Mouse (Mus musculus) ES-CJ7 (cell line): ENCODE data around the gene Best2.

Experiments used
- DNase-seq: peaks from one replicate; pipeline ENCODE4 v3.0.0; 2011; ENCODE audit warnings: low read depth, low spot score

Best2 gene

GRCm38 (mm10) chr8:84967532-84968304 lies 46.6 kb downstream of the Best2 start:
- DNase-seq: no peak

DNA sequence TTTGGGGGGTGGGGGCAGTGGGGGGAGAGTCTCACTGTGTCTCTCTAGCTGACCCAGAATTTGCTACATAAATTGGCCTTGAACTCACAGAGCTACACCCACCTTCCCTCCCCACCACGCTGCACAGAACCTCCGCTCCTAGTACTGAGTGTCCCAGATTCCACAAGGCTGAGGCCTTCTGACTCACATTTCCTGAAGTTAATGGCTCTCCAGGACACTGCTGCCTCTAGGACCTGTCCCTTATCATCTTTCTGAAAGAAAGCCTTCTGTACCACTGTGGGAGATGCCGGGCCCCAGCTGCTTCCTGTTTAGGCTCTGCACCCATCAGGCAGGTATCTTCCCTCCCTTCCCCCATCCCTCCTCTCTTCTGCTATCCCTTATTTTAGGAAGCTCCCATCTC lies 47.7 kb downstream of the Best2 start:
- DNase-seq: no peak

DNA sequence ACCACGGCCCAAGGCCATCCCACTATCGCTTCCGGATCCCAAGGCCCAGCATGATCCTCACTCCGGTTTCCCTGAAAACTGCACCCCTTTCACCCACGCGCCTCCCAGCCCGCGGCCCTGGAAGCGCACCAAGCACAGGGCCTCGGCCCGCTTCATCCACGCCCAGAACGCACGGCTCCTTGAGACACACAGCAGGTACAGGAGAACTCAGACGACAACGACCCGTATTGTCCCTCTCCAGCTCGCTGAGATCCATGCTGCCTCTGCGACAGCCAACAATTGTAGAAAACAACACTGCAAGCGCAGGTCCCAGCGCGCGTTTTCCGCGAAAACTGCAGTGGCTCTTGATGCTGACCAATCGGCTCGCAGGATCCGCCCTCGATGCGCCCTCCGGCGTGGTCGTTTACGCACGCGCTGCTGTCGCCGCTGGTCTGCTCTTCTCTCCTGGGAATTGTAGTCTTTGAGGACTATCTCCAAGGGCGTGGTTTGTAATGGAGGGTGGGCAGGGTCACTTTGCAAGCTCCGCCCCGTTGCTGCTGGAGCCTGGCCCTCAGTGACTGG lies 48.5 kb downstream of the Best2 start:
- peak; percentile 100 for DNase-seq

GRCm38 (mm10) chr8:84963952-84964351 lies 50.4 kb downstream of the Best2 start:
- DNase-seq: no peak

DNA sequence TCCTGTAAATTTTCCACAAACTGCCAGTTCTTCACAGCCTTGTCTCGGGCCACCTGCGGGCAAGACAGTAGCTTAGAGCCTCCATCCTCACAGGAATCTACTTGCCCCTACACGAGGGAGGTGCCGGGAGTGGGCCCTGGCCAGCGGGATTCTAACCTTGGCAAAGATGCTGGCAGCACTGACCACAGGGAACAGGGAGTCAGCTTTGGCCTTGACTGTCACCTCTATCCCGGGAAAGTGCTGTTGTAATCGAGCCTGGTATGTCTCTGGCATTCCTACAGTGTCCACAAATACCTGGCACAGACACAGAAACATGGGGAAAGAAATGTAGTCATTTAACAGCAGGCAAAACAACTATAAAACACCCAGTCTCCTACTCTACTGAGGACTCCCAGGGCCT lies 54.5 kb downstream of the Best2 start:
- no peak for DNase-seq
